Mouse (Mus musculus): ENCODE results near the gene Slc37a2. TPM values are rescaled to one million over a fixed set of nuclear protein-coding genes. Genes with fewer than 3 reads are reported as not detected.

Gene Slc37a2
- polyA plus RNA-seq, 1 experiment from 2014 or later, result 1.4 TPM

- TF ChIP-seq CTCF (IDR thresholded peaks at IDR 0.05), result no peak
- TF ChIP-seq EP300 (IDR thresholded peaks at IDR 0.05), result no peak
- no peak for ATAC-seq
- no peak overlapping the region for H3K4me2 ChIP-seq (replicated peaks; ENCODE audit: low read depth, low read length)
These were observed 51.7 kb downstream of the Slc37a2 start for GRCm38 (mm10) chr9:37203884-37204283.

GRCm38 (mm10) chr9:37200414-37200813, 55.1 kb downstream of the Slc37a2 start:
- no peaks in the 10 kb centered on the region for H3K9me3 ChIP-seq (ENCODE audit: low read length)
- TF ChIP-seq EP300 (IDR thresholded peaks at IDR 0.05) (peak; percentile 47; the same call in 1 of the 2 replicates), CTCF (IDR thresholded peaks at IDR 0.05) (no peak)
- no peak overlapping the region for H3K9ac ChIP-seq (replicated peaks; ENCODE audit: low read depth)
- no peak overlapping the region for H3K4me3 ChIP-seq (ENCODE audit: low read depth, low read length)
- DNase-seq (ENCODE audit: low spot score), result peak; percentile 81
- H3K27me3 ChIP-seq (replicated peaks; ENCODE audit: insufficient read depth, low read length), result no peaks in the 10 kb centered on the region
- H3K4me2 ChIP-seq (replicated peaks; ENCODE audit: low read depth, low read length), result no peak overlapping the region
- WGBS, result 54% methylated on average over 5 of the region's 5 CpGs
- H3K36me3 ChIP-seq (ENCODE audit: insufficient read depth, low read length), result no peaks in the 10 kb centered on the region
- H3K27ac ChIP-seq (ENCODE audit: low read length), result no peak overlapping the region
- H3K4me1 ChIP-seq (ENCODE audit: insufficient read depth, low read depth, low read length), result no peaks in the 10 kb centered on the region
- peak; percentile 76 for ATAC-seq

More at GRCm38 (mm10) chr9:37203884-37204283, 51.7 kb downstream of the Slc37a2 start:
- H3K27me3 ChIP-seq (replicated peaks; ENCODE audit: insufficient read depth, low read length), result no peaks in the 10 kb centered on the region
- no peak overlapping the region for H3K9ac ChIP-seq (replicated peaks; ENCODE audit: low read depth)
- no peaks in the 10 kb centered on the region for H3K9me3 ChIP-seq (ENCODE audit: low read length)
- H3K36me3 ChIP-seq (ENCODE audit: insufficient read depth, low read length), result no peaks in the 10 kb centered on the region
- WGBS, result 45% methylated on average over 5 of the region's 5 CpGs
- H3K4me3 ChIP-seq (ENCODE audit: low read depth, low read length), result no peak overlapping the region
- no peak for DNase-seq (ENCODE audit: low spot score)
- H3K4me1 ChIP-seq (ENCODE audit: insufficient read depth, low read depth, low read length), result no peaks in the 10 kb centered on the region
- no peak overlapping the region for H3K27ac ChIP-seq (ENCODE audit: low read length)

GRCm38 (mm10) chr9:37197067-37197466, 58.5 kb downstream of the Slc37a2 start:
- Histone ChIP-seq H3K36me3 (ENCODE audit: insufficient read depth, low read length) (no peaks in the 10 kb centered on the region), H3K27me3 (replicated peaks; ENCODE audit: insufficient read depth, low read length) (no peaks in the 10 kb centered on the region), H3K27ac (ENCODE audit: low read length) (no peak overlapping the region), H3K4me1 (ENCODE audit: insufficient read depth, low read depth, low read length) (no peaks in the 10 kb centered on the region), H3K4me3 (ENCODE audit: low read depth, low read length) (no peak overlapping the region), H3K9me3 (ENCODE audit: low read length) (no peaks in the 10 kb centered on the region), H3K9ac (replicated peaks; ENCODE audit: low read depth) (no peak overlapping the region), H3K4me2 (replicated peaks; ENCODE audit: low read depth, low read length) (no peak overlapping the region)
- TF ChIP-seq EP300 (IDR thresholded peaks at IDR 0.05) (no peak), CTCF (IDR thresholded peaks at IDR 0.05) (no peak; the same call in 1 of the 2 replicates)
- ATAC-seq, result no peak
- no peak for DNase-seq (ENCODE audit: low spot score)
- 83% methylated on average over 4 of the region's 4 CpGs for WGBS

GRCm38 (mm10) chr9:37188024-37188423, 67.5 kb downstream of the Slc37a2 start:
- no peak for TF ChIP-seq CTCF (IDR thresholded peaks at IDR 0.05)
- TF ChIP-seq EP300 (IDR thresholded peaks at IDR 0.05), result no peak
- ATAC-seq (no peak), DNase-seq (ENCODE audit: low spot score) (no peak)
- H3K4me1 ChIP-seq (ENCODE audit: insufficient read depth, low read depth, low read length), result no peaks in the 10 kb centered on the region
- H3K9ac ChIP-seq (replicated peaks; ENCODE audit: low read depth), result no peak overlapping the region
- H3K27ac ChIP-seq (ENCODE audit: low read length), result no peak overlapping the region
- 87% methylated on average over 3 of the region's 3 CpGs for WGBS
- no peak overlapping the region for H3K4me2 ChIP-seq (replicated peaks; ENCODE audit: low read depth, low read length)
- H3K9me3 ChIP-seq (ENCODE audit: low read length), result no peaks in the 10 kb centered on the region; the same call in 1 of the 2 replicates
- no peak overlapping the region for H3K4me3 ChIP-seq (ENCODE audit: low read depth, low read length)
- no peaks in the 10 kb centered on the region for H3K36me3 ChIP-seq (ENCODE audit: insufficient read depth, low read length)
- no peaks in the 10 kb centered on the region for H3K27me3 ChIP-seq (replicated peaks; ENCODE audit: insufficient read depth, low read length)

GRCm38 (mm10) chr9:37187407-37187806, 68.1 kb downstream of the Slc37a2 start:
- 65% methylated on average over 5 of the region's 5 CpGs for WGBS
- no peak for TF ChIP-seq EP300 (IDR thresholded peaks at IDR 0.05)
- TF ChIP-seq CTCF (IDR thresholded peaks at IDR 0.05), result no peak
- Histone ChIP-seq H3K9me3 (ENCODE audit: low read length) (no peaks in the 10 kb centered on the region; the same call in 1 of the 2 replicates), H3K36me3 (ENCODE audit: insufficient read depth, low read length) (no peaks in the 10 kb centered on the region), H3K27ac (ENCODE audit: low read length) (no peak overlapping the region), H3K4me3 (ENCODE audit: low read depth, low read length) (no peak overlapping the region), H3K9ac (replicated peaks; ENCODE audit: low read depth) (no peak overlapping the region), H3K27me3 (replicated peaks; ENCODE audit: insufficient read depth, low read length) (no peaks in the 10 kb centered on the region), H3K4me2 (replicated peaks; ENCODE audit: low read depth, low read length) (no peak overlapping the region), H3K4me1 (ENCODE audit: insufficient read depth, low read depth, low read length) (no peaks in the 10 kb centered on the region)
- ATAC-seq (no peak), DNase-seq (ENCODE audit: low spot score) (no peak)

- no peak overlapping the region for H3K9ac ChIP-seq (replicated peaks; ENCODE audit: low read depth)
- WGBS, result 75% methylated on average over 2 of the region's 2 CpGs
- no peaks in the 10 kb centered on the region for H3K36me3 ChIP-seq (ENCODE audit: insufficient read depth, low read length)
- H3K4me3 ChIP-seq (ENCODE audit: low read depth, low read length), result no peak overlapping the region
- no peaks in the 10 kb centered on the region for H3K9me3 ChIP-seq (ENCODE audit: low read length)
- no peaks in the 10 kb centered on the region for H3K27me3 ChIP-seq (replicated peaks; ENCODE audit: insufficient read depth, low read length)
- no peak for ATAC-seq
- DNase-seq (ENCODE audit: low spot score), result no peak
- peaks cover 4% of the 10 kb centered on the region; the same call in 1 of the 2 replicates for H3K4me1 ChIP-seq (ENCODE audit: insufficient read depth, low read depth, low read length)
- no peak overlapping the region for H3K4me2 ChIP-seq (replicated peaks; ENCODE audit: low read depth, low read length)
- no peak overlapping the region for H3K27ac ChIP-seq (ENCODE audit: low read length)
- TF ChIP-seq EP300 (IDR thresholded peaks at IDR 0.05), result no peak
- TF ChIP-seq CTCF (IDR thresholded peaks at IDR 0.05), result no peak
These were observed 72.4 kb downstream of the Slc37a2 start for GRCm38 (mm10) chr9:37183176-37183575.

- H3K36me3 ChIP-seq (ENCODE audit: insufficient read depth, low read length), result no peaks in the 10 kb centered on the region
- ATAC-seq, result no peak
These were observed 73.9 kb downstream of the Slc37a2 start for GRCm38 (mm10) chr9:37181596-37181995.

More at GRCm38 (mm10) chr9:37181596-37181995, 73.9 kb downstream of the Slc37a2 start:
- no peak for TF ChIP-seq CTCF (IDR thresholded peaks at IDR 0.05)
- no peak for TF ChIP-seq EP300 (IDR thresholded peaks at IDR 0.05)
- no peak for DNase-seq (ENCODE audit: low spot score)
- Histone ChIP-seq H3K4me3 (ENCODE audit: low read depth, low read length) (no peak overlapping the region), H3K9me3 (ENCODE audit: low read length) (no peaks in the 10 kb centered on the region), H3K27me3 (replicated peaks; ENCODE audit: insufficient read depth, low read length) (no peaks in the 10 kb centered on the region), H3K9ac (replicated peaks; ENCODE audit: low read depth) (no peak overlapping the region), H3K4me1 (ENCODE audit: insufficient read depth, low read depth, low read length) (peaks cover 4% of the 10 kb centered on the region; the same call in 1 of the 2 replicates), H3K27ac (ENCODE audit: low read length) (no peak overlapping the region), H3K4me2 (replicated peaks; ENCODE audit: low read depth, low read length) (no peak overlapping the region)
- whole genome bisulfite sequencing, result 62% methylated on average over 5 of the region's 5 CpGs

All from lung, postnatal 0 days (tissue).